Mouse (Mus musculus): ENCODE data around the gene Rap1b. TPM values are rescaled to one million over a fixed set of nuclear protein-coding genes. Genes with fewer than 3 reads are reported as not detected.

Gene Rap1b
- total RNA-seq, 2 experiments from 2014 or later, result 92.3 to 127 TPM

DNA sequence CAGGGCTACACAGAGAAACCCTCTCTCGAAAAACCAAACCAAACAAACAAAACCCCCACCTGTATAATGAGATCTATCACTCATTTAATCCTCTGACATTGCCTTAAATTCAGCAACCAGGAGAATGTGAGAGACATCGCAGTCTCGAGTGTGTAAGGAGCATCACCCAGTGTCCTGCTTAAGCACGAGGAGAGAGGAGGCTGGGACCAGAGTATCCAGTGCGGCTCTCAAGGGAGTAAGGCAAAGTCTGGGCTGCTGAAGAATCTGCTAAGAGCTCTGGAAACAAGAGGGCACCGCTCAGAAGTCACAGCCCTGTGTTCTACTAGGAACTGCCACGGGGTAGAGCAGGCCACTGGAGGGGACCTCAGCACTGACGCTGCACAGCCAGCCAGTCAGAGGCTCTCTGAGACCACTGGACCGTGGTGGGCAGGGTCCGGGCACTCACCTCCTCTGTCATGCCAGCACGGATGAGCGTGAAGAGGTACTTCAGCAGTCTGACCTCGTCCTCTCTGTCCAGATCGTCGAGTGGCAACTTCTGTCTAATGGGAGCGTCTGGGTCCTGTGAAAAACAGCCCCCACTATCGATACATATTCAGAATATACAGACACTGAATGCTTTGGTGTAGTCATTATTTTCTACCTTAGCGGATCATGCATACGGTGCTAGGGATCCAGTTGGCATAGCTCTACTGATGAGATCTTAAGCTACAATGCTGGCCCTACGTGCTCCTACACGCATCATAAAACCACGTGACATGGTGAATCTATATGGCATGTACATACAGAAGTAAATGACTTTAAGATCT is 71.6 kb downstream of the Rap1b start:
- ATAC-seq (replicated peaks; ENCODE audit: poor library complexity, severe bottlenecking), result no peak

DNA sequence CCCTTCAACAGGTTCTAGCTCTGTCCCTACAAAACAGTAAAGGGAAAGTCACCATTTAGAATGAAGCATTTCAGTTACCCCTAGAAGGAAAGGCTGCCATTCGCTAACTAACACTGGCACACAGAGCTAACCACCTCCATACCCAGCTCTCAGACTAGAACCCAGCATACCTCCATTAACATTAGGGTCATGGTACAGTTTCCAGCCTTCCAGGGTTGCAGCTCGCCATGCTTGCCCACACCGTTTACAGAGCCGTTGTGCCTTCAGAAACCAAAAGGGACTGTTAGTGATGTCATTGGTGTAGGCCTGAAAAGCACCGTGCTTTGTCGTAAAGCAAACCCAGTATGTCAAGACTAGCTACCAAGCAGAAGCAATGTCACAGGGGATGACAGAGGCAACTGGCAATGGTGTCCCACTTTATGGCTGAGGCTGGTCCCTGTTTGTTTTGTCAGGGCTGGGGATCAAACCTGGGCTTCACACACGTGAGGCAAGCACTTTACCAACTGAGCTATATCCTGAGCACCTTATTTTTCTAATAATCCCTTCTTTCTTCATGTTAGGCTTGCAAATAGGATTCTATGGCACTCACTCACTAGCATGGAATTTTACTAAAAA is 72.6 kb downstream of the Rap1b start:
- ATAC-seq (replicated peaks; ENCODE audit: poor library complexity, severe bottlenecking), result no peak

DNA sequence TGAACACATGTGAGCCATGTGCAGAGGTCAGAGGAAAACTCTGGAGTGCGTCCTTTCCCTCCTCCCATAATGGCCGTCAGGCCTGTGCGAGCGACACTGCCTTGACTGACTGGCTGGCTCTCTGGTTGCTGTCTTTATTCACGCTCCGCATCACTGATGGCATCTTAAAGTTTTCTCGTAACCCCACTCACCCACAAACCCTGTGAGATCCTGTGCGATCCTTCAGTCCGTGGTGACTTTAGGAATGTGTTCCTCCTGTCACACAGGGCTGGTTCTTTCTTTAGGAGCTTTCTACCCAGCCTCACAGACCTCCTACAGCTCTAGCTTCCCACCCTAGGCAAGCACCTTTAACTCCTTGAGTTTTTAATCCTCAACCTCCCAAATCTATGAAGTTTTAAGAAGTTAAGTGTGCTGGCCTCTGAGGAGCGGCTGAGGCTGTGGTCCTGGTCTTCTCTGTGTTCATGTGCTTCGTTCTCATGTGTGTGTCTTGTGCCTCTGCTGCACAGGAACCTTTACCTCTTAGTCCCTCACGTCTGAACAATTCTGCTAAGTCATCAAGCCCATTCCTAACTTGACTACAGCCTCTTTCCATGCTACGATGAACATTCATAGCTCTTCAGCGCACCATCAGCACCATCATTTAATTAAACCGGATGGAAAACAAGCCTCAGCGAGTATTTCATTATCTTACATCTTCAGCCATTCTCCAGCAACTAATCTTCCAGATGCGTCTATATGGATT is 73.3 kb downstream of the Rap1b start:
- ATAC-seq (replicated peaks; ENCODE audit: poor library complexity, severe bottlenecking), result no peak

DNA sequence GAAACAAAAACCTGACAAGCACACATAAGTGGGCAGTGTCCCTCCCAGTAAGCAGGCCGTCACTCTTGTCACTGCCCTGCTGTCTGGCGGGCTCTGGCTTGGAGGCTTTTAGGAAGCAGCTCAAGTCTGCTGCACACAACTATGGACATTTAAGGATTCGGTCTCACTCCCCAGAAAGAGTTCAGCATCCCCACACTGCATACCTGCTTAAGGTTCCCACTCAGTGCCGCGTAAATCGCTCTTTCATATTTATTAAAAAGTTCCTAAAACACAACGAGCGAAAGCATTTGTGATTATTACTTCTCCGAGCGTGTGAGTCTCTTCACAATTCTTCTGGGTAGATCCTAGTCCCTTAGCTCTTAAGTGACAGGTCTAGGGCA is 74.7 kb downstream of the Rap1b start:
- no peak for ATAC-seq (replicated peaks; ENCODE audit: poor library complexity, severe bottlenecking)

GRCm38 (mm10) chr10:117770286-117771130 is 75.3 kb downstream of the Rap1b start:
- ATAC-seq (replicated peaks; ENCODE audit: poor library complexity, severe bottlenecking), result no peak

- no peak for ATAC-seq (replicated peaks; ENCODE audit: poor library complexity, severe bottlenecking)
Observed at GRCm38 (mm10) chr10:117769541-117770285, 76.1 kb downstream of the Rap1b start.

- no peak for ATAC-seq (replicated peaks; ENCODE audit: poor library complexity, severe bottlenecking)
Observed at GRCm38 (mm10) chr10:117768141-117768440, 77.7 kb downstream of the Rap1b start.

- ATAC-seq (replicated peaks; ENCODE audit: poor library complexity, severe bottlenecking), result no peak
Observed at GRCm38 (mm10) chr10:117767286-117768140, 78.3 kb downstream of the Rap1b start.

DNA sequence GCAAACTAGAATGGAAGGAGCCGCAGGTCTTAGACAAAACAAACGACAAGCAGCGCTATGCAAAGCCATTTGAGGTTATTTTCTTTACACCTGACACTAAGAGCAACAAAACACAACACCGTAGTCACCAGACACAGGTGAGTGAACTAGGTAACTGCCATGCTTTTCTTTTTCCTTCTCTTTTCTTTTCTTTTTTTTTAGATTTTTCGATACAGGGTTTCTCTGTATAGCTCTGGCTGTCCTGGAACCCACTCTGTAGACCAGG is 79.0 kb downstream of the Rap1b start:
- ATAC-seq (replicated peaks; ENCODE audit: poor library complexity, severe bottlenecking), result no peak

DNA sequence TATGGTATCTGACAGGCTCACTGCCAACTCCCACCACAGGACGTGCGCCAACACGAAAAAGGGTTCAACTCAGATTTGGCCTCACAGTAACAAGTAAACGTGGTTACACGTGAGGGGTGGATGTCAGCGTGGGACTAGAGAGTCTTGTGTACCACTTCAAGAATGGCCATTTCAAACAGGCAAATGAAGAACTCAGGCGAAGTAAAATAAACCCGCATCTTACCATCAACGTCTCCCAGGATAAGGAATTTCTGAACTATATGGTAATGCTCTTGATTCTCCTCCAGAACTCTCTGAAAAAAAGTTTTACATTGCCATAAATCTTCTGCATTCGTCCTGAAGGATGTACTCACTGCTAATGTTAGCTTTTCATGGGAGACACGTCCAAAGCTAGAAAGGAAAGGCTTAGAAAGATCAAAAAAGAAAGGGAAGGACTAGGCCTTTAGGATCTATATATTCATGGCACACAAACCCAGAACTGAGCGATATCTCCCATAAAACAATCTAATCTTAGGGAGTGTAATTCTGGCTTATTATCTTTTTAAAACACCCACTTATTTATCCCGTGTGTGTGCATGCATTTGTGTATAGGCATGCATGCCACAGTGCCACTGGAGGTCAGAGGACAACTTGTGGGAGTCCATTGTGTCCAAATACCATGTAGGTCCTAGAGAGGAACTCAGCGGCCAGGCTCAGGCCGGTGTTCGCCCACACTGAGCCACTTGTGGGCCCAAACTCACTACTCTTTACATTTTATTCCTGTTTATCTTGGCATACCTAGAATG is 79.5 kb downstream of the Rap1b start:
- no peak for ATAC-seq (replicated peaks; ENCODE audit: poor library complexity, severe bottlenecking)

DNA sequence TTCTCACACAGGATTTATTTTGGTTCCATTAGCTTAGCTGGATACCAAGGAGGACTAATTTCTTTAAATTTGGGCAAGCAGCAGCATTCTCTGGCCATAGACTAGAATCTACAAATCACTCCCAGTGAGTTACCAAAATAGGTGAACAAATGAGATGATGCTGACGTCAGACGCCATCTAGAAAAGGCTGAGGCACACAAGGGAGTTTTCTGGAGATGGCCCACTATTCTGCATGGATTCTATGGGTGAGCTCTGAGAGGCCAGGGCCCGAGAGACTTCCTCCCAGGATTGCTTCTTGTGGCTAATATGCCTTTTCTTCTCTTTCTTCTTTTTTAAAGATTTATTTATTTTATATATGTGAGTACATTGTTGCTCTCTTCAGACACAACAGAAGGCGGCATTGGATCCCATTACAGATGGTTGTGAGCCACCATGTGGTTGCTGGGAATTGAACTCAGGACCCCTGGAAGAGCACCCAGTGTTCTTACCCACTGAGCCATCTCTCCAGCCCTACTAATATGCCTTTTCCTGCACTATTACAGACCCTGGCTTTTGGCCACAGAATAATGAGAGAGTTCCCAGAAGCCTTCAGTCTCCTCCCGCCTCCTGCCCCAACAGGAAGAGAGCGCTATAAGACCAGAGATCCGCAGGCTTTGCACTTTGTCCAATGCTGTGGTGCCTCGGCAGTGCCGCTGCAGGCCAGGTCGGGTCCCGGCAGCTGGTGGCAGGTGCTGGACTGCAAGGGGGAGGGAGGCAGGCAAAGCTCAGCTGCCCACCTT is 80.5 kb downstream of the Rap1b start:
- no peak for ATAC-seq (replicated peaks; ENCODE audit: poor library complexity, severe bottlenecking)

DNA sequence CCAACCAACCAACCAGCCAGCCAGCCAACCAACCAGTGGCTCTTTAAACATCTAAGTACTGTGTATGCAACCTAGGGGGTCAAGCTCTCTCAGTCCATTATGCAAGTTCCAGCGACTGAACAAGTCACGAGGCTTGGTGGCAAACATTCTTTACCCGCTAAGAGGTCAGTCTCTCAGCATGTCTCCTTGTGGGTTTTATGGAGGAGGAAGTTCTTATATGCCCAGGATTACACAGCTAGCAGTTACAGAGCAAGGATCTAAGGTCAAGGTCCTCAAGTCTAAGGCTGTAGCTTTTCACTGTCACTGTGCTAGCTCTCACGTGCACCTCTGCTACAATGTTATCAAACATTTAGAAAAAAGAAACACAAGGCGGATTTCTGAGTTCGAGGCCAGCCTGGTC is 81.2 kb downstream of the Rap1b start:
- peak; percentile 85 for ATAC-seq (replicated peaks; ENCODE audit: poor library complexity, severe bottlenecking)

Other genes with a start within 250 kb of the Rap1b start
- gene Cpm, start 216.5 kb downstream of the Rap1b start, total RNA-seq (2014; fragmentation: Nextera tagmentation), result not detected in 2 replicates
- 0.46 TPM in 1 of 2 replicates, not detected in the other for gene Cpm, start 216.5 kb downstream of the Rap1b start, total RNA-seq (2017)
- gene Mdm2, start 135.3 kb downstream of the Rap1b start, total RNA-seq (2014; fragmentation: Nextera tagmentation), result 43.0 and 62.0 TPM in 2 replicates
- 45.3 and 47.9 TPM in 2 replicates for gene Mdm2, start 135.3 kb downstream of the Rap1b start, total RNA-seq (2017)
- gene Slc35e3, start 99.7 kb downstream of the Rap1b start, total RNA-seq (2014; fragmentation: Nextera tagmentation), result 6.1 and 12.7 TPM in 2 replicates
- gene Slc35e3, start 99.7 kb downstream of the Rap1b start, total RNA-seq (2017), result 14.4 and 18.9 TPM in 2 replicates
- gene Nup107, start 53.3 kb downstream of the Rap1b start, total RNA-seq (2014; fragmentation: Nextera tagmentation), result 76.8 and 93.4 TPM in 2 replicates
- gene Nup107, start 53.3 kb downstream of the Rap1b start, total RNA-seq (2017), result 153 and 182 TPM in 2 replicates